In the genomic region with DNA sequence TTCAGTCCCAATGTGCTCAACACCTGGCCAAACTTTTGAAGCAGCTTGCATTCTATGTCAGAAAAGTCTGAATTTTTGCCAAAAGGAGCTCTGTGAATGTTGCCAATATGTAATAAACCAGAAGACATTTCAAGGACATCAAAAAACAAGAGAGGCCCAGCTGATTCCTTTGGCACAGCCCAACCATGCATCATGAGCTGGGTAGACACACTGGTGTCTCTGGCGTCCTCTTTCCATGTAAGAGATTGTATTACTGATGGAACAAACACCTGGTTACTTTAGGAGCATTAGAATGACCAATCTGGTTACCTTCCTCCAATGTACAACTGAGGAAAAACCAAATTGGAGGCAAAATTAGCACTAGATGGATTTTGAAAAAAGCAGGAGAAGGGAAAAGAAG, we compare ENCODE assay signal across 10 mouse cellular contexts. TPM values are rescaled to one million over a fixed set of nuclear protein-coding genes. Genes with fewer than 3 reads are reported as not detected.
DNase-seq lines count a peak whose midpoint lies in the region; ATAC-seq and TF ChIP-seq lines count a peak whose summit lies in the region.
"Had no signal": no experiment of that assay in that cellular context is flagged by ENCODE, and none has a peak within 500 bp of the region (broad histone marks: within the 10 kb centered on the region; RNA-seq: fewer than 3 reads in every experiment).

No protein-coding gene starts in this region.

- H3K4me1 ChIP-seq in lung, embryonic 15.5 days, result peaks cover 76% of the 10 kb centered on the region
- peaks cover 13% of the 10 kb centered on the region for H3K4me1 ChIP-seq in hindbrain, embryonic 11.5 days (replicated peaks; ENCODE audit: control insufficient read depth, insufficient read depth, low read length)
- peaks cover 2% of the 10 kb centered on the region for H3K4me1 ChIP-seq in liver, embryonic 16.5 days (ENCODE audit: control insufficient read depth, low read depth, low read length)
- H3K4me1 ChIP-seq in stomach, postnatal 0 days (replicated peaks; ENCODE audit: control insufficient read depth, insufficient read depth), result peaks cover 25% of the 10 kb centered on the region

- 41% methylated on average over 1 of the region's 1 CpGs for WGBS in lung, embryonic 15.5 days
- WGBS in hindbrain, embryonic 11.5 days, result 39% methylated on average over 1 of the region's 1 CpGs
- 28% methylated on average over 1 of the region's 1 CpGs for WGBS in liver, embryonic 16.5 days (ENCODE audit: insufficient replicate concordance)
- 59% methylated on average over 1 of the region's 1 CpGs for WGBS in stomach, postnatal 0 days

- no peak for TF ChIP-seq EP300 in stomach, postnatal 0 days (optimal IDR thresholded peaks at IDR 0.05)

- no peak overlapping the region for H3K27ac ChIP-seq in lung, embryonic 15.5 days
- 0 out of 2 replicates have a peak overlapping the region, but pooled peaks have one; percentile 10 for H3K27ac ChIP-seq in hindbrain, embryonic 11.5 days (ENCODE audit: low read depth, low read length)
- H3K27ac ChIP-seq in liver, embryonic 16.5 days (ENCODE audit: low read length), result 0 out of 2 replicates have a peak overlapping the region, but pooled peaks have one; percentile 28
- peak overlapping the region; percentile 46 for H3K27ac ChIP-seq in stomach, postnatal 0 days (replicated peaks)

- no peaks in the 10 kb centered on the region for H3K27me3 ChIP-seq in lung, embryonic 15.5 days
- H3K27me3 ChIP-seq in hindbrain, embryonic 11.5 days (ENCODE audit: control insufficient read depth, insufficient read depth, low read length), result no peaks in the 10 kb centered on the region
- H3K27me3 ChIP-seq in liver, embryonic 16.5 days (ENCODE audit: control insufficient read depth, insufficient read depth, low read depth, low read length), result peaks cover 2% of the 10 kb centered on the region
- H3K27me3 ChIP-seq in stomach, postnatal 0 days (ENCODE audit: control insufficient read depth, insufficient read depth, low read length), result no peaks in the 10 kb centered on the region

- peak overlapping the region; percentile 29; the same call in 1 of the 2 replicates for H3K4me2 ChIP-seq in lung, embryonic 15.5 days
- peak overlapping the region; percentile 46 for H3K4me2 ChIP-seq in hindbrain, embryonic 11.5 days (replicated peaks; ENCODE audit: low read depth, low read length)
- 0 out of 2 replicates have a peak overlapping the region, but pooled peaks have one; percentile 1 for H3K4me2 ChIP-seq in liver, embryonic 16.5 days (ENCODE audit: low read depth, low read length)
- no peak overlapping the region for H3K4me2 ChIP-seq in stomach, postnatal 0 days (replicated peaks; ENCODE audit: low read depth)

- no peak for DNase-seq in lung, postnatal 4 days
- no peak for DNase-seq in hindbrain, embryonic 11.5 days (ENCODE audit: low spot score)
- DNase-seq in stomach, postnatal 0 days (ENCODE audit: low spot score), result no peak
- DNase-seq in T-cell, adult 2 months (ENCODE audit: low spot score), result no peak
- no peak for DNase-seq in lung, postnatal 14 days
- DNase-seq in frontal cortex, postnatal 14 days (ENCODE audit: low spot score in 2 of 2), result no peak
- DNase-seq: lung, postnatal 10 days; thymus, adult 2 months had no signal

- H3K9me3 ChIP-seq in lung, embryonic 15.5 days, result no peaks in the 10 kb centered on the region
- no peaks in the 10 kb centered on the region for H3K9me3 ChIP-seq in hindbrain, embryonic 11.5 days (ENCODE audit: control insufficient read depth, low read length)
- H3K9me3 ChIP-seq in liver, embryonic 16.5 days (replicated peaks; ENCODE audit: control insufficient read depth, low read length), result no peaks in the 10 kb centered on the region
- no peaks in the 10 kb centered on the region for H3K9me3 ChIP-seq in stomach, postnatal 0 days (ENCODE audit: control insufficient read depth, low read length)

- no peak overlapping the region for H3K9ac ChIP-seq in lung, embryonic 15.5 days
- H3K9ac ChIP-seq in hindbrain, embryonic 11.5 days (ENCODE audit: low read depth, low read length), result no peak overlapping the region; the same call in 1 of the 2 replicates
- H3K9ac ChIP-seq in liver, embryonic 16.5 days (ENCODE audit: low read depth, low read length), result no peak overlapping the region
- no peak overlapping the region for H3K9ac ChIP-seq in stomach, postnatal 0 days (ENCODE audit: low read length)

- ATAC-seq in lung, embryonic 15.5 days (ENCODE audit: borderline replicate concordance, extremely low read depth, low FRiP score, low TSS enrichment), result no peak
- ATAC-seq in hindbrain, embryonic 11.5 days (ENCODE audit: low FRiP score), result no peak
- no peak for ATAC-seq in liver, embryonic 16.5 days (ENCODE audit: low read depth)
- no peak for ATAC-seq in stomach, postnatal 0 days (ENCODE audit: low FRiP score, low TSS enrichment)

- H3K4me3 ChIP-seq in lung, embryonic 15.5 days, result no peak overlapping the region
- peak overlapping the region; percentile 29; the same call in 1 of the 2 replicates for H3K4me3 ChIP-seq in hindbrain, embryonic 11.5 days (ENCODE audit: low read depth, low read length)
- H3K4me3 ChIP-seq in liver, embryonic 16.5 days (ENCODE audit: low read depth, low read length), result no peak overlapping the region
- H3K4me3 ChIP-seq in stomach, postnatal 0 days (ENCODE audit: low read depth, low read length), result no peak overlapping the region

- TF ChIP-seq CTCF in stomach, postnatal 0 days (IDR thresholded peaks at IDR 0.05; ENCODE audit: low read depth), result no peak

- 0 out of 2 replicates have a peak, but pooled peaks cover 6% of the 10 kb centered on the region for H3K36me3 ChIP-seq in lung, embryonic 15.5 days
- 0 out of 2 replicates have a peak, but pooled peaks cover 3% of the 10 kb centered on the region for H3K36me3 ChIP-seq in hindbrain, embryonic 11.5 days (ENCODE audit: control insufficient read depth, insufficient read depth, low read length)
- no peaks in the 10 kb centered on the region for H3K36me3 ChIP-seq in liver, embryonic 16.5 days (ENCODE audit: control insufficient read depth, insufficient read depth)
- 0 out of 2 replicates have a peak, but pooled peaks cover 2% of the 10 kb centered on the region for H3K36me3 ChIP-seq in stomach, postnatal 0 days (ENCODE audit: control insufficient read depth, insufficient read depth, low read length)

RNA-seq across cellular contexts. Expression of a gene that starts 6.5 kb away (rescaled TPM):
- polyA plus RNA-seq in lung, embryonic 15.5 days (2015; fragmentation: Nextera tagmentation; extraction: Ambion mirVana), result 63.7 and 64.0 TPM in 2 replicates
- 357 and 383 TPM in 2 replicates for polyA plus RNA-seq in hindbrain, embryonic 11.5 days (2014; fragmentation: Nextera tagmentation; extraction: Ambion mirVana)
- polyA plus RNA-seq in liver, embryonic 16.5 days (2015; fragmentation: Nextera tagmentation; extraction: Ambion mirVana), result 12.9 and 14.4 TPM in 2 replicates
- polyA plus RNA-seq in stomach, postnatal 0 days (2015; fragmentation: Nextera tagmentation; extraction: Ambion mirVana), result 34.5 and 37.0 TPM in 2 replicates
